Mouse (Mus musculus) liver, embryonic 16.5 days (tissue): ENCODE measurements around the gene Spaca7. TPM values are rescaled to one million over a fixed set of nuclear protein-coding genes. Genes with fewer than 3 reads are reported as not detected.

Experiments
- ATAC-seq: fragments of 200-750 bp; cut with Nextera tagmentation; 2 replicates; pipeline ENCODE4 v1.8.0; 2017; ENCODE audit warnings: low read depth, mild to moderate bottlenecking, moderate number of reproducible peaks, moderate library complexity
- H3K27ac ChIP-seq: fragments of 300-500 bp; sonication (generic); 2 replicates; pipeline ENCODE4 v1.5.1; 2014; ENCODE audit warnings: mild to moderate bottlenecking, low read length
- H3K27me3 ChIP-seq: fragments of 300-500 bp; sonication (generic); 2 replicates; pipeline ENCODE4 v1.6.1; 2014; ENCODE audit warnings: low read depth, low read length, mixed read lengths; ENCODE audit not compliant: control insufficient read depth, insufficient read depth
- H3K36me3 ChIP-seq: fragments of 300-500 bp; sonication (generic); 2 replicates; pipeline ENCODE4 v1.6.1; 2014; ENCODE audit warnings: mild to moderate bottlenecking; ENCODE audit not compliant: control insufficient read depth, insufficient read depth
- H3K4me1 ChIP-seq: fragments of 300-500 bp; sonication (generic); 2 replicates; pipeline ENCODE4 v1.6.1; 2014; ENCODE audit warnings: low read depth, low read length, mixed read lengths; ENCODE audit not compliant: control insufficient read depth
- H3K4me2 ChIP-seq: fragments of 300-500 bp; sonication (generic); 2 replicates; pipeline ENCODE4 v1.6.1; 2014; ENCODE audit warnings: low read depth, low read length, mixed read lengths
- H3K4me3 ChIP-seq: fragments of 300-500 bp; sonication (generic); 2 replicates; pipeline ENCODE4 v1.5.1; 2014; ENCODE audit warnings: low read depth, mild to moderate bottlenecking, low read length
- H3K9ac ChIP-seq: fragments of 300-500 bp; sonication (generic); 2 replicates; pipeline ENCODE4 v1.6.1; 2014; ENCODE audit warnings: low read depth, low read length
- H3K9me3 ChIP-seq: fragments of 300-500 bp; sonication (generic); replicated peaks from 2 replicates; pipeline ENCODE4 v1.6.1; 2016; ENCODE audit warnings: low read length; ENCODE audit not compliant: control insufficient read depth
- WGBS: fragments of 180-500 bp; shearing (Covaris S2); extraction: QIAGEN DNeasy Blood & Tissue Kit; methylation state at CpG from one replicate; pipeline ENCODE4 v1.1.7; 2014; ENCODE audit not compliant: insufficient replicate concordance; 5-methylcytosine and 5-hydroxymethylcytosine counted together
- polyA plus RNA-seq: library from polyadenylated mRNA; unstranded; fragments of >200 nt; fragmentation: Nextera tagmentation; extraction: Ambion mirVana; gene quantifications from 2 replicates; pipeline ENCODE4 v1.2.1, GENCODE M21; 2015

The Spaca7 gene
- polyA plus RNA-seq, 1 experiment from 2014 or later, result not detected

DNA sequence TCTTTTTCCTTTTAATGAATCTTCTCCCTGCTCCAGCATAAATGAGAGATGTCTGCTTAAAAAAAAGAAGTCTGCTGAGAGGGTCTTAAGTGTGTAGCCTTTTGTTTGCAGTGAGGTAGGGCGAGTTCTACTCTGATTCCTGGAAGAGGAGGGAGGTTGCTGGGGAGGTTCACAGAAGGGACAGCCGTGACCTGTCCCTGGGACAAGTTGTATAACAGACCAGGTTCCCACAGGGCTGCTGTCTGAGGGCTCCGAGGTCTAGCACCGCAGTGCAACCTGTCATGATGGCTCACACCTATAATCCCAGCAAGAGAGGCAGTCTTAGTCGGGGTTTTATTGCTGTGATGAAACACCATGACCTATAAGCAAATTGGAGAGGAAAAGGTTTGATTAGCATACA, 24.1 kb upstream of the Spaca7 start:
- H3K27ac ChIP-seq, result no peak overlapping the region
- H3K4me3 ChIP-seq, result no peak overlapping the region
- peaks cover 3% of the 10 kb centered on the region for H3K27me3 ChIP-seq
- WGBS, result 31% methylated on average over 5 of the region's 5 CpGs
- H3K4me1 ChIP-seq, result no peaks in the 10 kb centered on the region
- no peak for ATAC-seq
- no peaks in the 10 kb centered on the region; the same call in 1 of the 2 replicates for H3K9me3 ChIP-seq
- no peak overlapping the region for H3K9ac ChIP-seq
- no peak overlapping the region for H3K4me2 ChIP-seq
- H3K36me3 ChIP-seq, result no peaks in the 10 kb centered on the region

- no peak overlapping the region for H3K4me3 ChIP-seq
- H3K9me3 ChIP-seq, result no peaks in the 10 kb centered on the region; the same call in 1 of the 2 replicates
- no peak overlapping the region for H3K27ac ChIP-seq
- peaks cover 3% of the 10 kb centered on the region; the same call in 1 of the 2 replicates for H3K27me3 ChIP-seq
- H3K9ac ChIP-seq, result no peak overlapping the region
- ATAC-seq, result no peak
- no peaks in the 10 kb centered on the region for H3K4me1 ChIP-seq
- 51% methylated on average over 15 of the region's 15 CpGs for WGBS
- no peak overlapping the region for H3K4me2 ChIP-seq
- H3K36me3 ChIP-seq, result no peaks in the 10 kb centered on the region
Observed at GRCm38 (mm10) chr8:12555515-12556145, 17.2 kb upstream of the Spaca7 start.

DNA sequence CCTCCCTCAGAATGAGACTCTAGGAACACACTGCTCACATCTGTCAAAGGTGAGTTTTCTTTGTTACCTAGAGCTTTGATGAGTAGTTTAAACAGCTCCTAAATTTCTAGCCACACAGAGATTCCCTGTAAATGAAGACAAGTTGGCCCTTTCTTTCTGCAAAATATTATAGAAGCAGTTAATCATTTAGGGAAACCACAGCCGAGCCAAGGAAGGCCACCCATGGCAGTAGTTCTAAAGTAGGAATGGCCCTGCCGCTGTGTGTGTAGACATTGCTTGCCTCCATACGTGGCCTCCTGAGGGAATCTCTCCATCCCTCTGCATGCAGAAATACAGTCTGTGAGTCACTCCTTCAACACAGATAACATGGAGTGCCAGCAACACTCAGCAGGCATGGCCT, 14.0 kb upstream of the Spaca7 start:
- no peak overlapping the region for H3K4me3 ChIP-seq
- no peaks in the 10 kb centered on the region for H3K9me3 ChIP-seq
- no peaks in the 10 kb centered on the region for H3K4me1 ChIP-seq
- no peaks in the 10 kb centered on the region for H3K36me3 ChIP-seq
- WGBS, result 49% methylated on average over 3 of the region's 3 CpGs
- no peak overlapping the region for H3K27ac ChIP-seq
- peaks cover 3% of the 10 kb centered on the region; the same call in 1 of the 2 replicates for H3K27me3 ChIP-seq
- no peak for ATAC-seq
- H3K9ac ChIP-seq, result no peak overlapping the region
- no peak overlapping the region for H3K4me2 ChIP-seq

DNA sequence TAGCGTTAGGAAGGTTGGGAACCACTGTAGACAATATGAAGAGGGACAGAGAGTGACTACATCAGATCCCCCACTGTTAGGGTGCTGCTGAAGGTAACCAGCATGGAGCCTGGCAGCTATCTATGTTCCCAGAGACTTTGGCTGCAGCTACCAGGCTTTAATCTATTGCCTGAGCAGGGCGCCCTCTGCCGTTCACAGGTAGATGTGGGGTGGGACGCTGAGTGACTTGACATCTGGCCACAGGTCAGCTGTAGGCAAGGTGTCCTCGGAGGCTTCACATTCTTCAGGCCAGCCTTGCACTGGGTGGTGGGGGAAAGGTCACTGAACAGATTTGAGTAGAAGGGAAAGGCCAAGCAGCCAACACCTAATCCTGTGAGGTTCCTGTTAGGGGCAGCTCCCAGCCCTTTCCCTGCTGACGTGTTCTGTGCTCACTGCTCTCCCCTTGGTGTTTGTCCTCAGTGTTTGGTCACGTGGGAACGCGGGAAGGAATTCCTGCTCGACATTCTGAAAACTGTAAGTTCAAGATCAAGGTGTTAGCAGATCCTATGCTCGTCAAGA, 11.3 kb upstream of the Spaca7 start:
- Histone ChIP-seq H3K9ac (no peak overlapping the region), H3K27ac (no peak overlapping the region), H3K36me3 (no peaks in the 10 kb centered on the region), H3K4me2 (no peak overlapping the region), H3K4me3 (no peak overlapping the region), H3K27me3 (peaks cover 3% of the 10 kb centered on the region; the same call in 1 of the 2 replicates), H3K9me3 (no peaks in the 10 kb centered on the region), H3K4me1 (no peaks in the 10 kb centered on the region)
- WGBS, result 11% methylated on average over 11 of the region's 11 CpGs
- no peak for ATAC-seq

DNA sequence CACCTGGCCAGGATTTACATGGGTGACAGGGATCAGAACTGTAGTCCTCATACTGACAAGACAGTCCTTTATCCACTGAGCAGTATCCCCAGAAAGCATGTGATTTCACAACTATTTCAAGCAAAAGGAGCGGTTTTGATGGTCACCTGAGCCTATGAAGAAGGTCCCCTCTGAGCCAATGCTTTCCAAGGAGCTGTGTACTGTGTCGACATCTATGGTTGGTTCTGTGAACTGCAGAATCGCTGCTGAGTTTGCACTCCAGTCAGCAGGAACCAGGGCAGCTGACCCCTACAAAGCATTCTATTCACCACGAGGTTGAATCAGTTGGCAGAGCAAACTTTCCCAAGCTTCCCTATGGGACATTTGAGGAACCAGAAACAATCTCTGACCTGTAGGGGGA, 8.5 kb upstream of the Spaca7 start:
- H3K36me3 ChIP-seq, result no peaks in the 10 kb centered on the region
- H3K4me2 ChIP-seq, result no peak overlapping the region
- H3K27ac ChIP-seq, result no peak overlapping the region
- no peaks in the 10 kb centered on the region for H3K4me1 ChIP-seq
- no peak overlapping the region for H3K4me3 ChIP-seq
- 4% methylated on average over 4 of the region's 4 CpGs for WGBS
- no peak for ATAC-seq
- H3K9me3 ChIP-seq, result no peaks in the 10 kb centered on the region
- no peak overlapping the region for H3K9ac ChIP-seq
- peaks cover 3% of the 10 kb centered on the region; the same call in 1 of the 2 replicates for H3K27me3 ChIP-seq

DNA sequence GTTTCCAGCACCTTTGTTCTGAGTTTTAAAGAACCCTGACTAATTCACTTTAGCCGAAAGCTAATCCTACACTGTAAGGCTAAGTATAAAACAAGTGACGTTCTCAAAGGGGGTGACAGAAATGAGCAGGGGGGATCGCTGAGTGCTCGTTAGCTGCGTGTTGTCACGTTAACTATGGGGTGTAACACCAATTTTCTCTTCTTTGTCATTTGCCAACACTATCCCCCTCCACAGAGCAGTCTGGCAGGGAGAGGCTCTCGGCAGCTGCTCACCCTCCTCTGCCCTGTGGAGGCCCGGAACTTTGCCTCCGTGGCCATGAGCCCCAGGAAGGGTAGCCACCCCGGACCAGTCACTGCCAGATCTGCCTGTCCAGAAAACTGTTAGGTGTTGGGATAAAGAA, 7.3 kb upstream of the Spaca7 start:
- WGBS, result 59% methylated on average over 10 of the region's 10 CpGs
- no peak for ATAC-seq

DNA sequence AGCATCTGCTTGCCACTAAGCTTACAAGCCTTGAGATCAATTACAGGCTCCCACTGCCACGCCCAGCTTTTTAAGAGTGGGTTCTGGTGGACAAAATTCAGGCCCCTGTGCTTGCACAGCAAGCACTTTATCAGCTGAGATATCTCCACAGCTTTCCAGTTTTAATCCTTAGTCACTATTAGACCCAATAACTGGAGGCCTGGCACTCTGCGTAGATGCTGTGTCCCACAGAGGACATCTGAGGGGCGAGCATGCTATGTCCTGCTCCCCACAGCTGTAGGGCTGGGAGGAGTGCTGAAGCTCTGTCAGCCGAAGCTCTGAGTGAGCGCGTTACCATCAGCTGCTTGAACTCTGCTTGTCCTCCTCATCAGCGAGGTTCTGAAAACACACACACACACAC, 6.3 kb upstream of the Spaca7 start:
- Histone ChIP-seq H3K9ac (no peak overlapping the region), H3K4me1 (no peaks in the 10 kb centered on the region)
- ATAC-seq, result no peak

More for the DNA sequence above, 7.3 kb upstream of the Spaca7 start:
- H3K27ac ChIP-seq, result no peak overlapping the region
- no peak overlapping the region for H3K4me3 ChIP-seq
- H3K4me2 ChIP-seq, result no peak overlapping the region
- H3K4me1 ChIP-seq, result no peaks in the 10 kb centered on the region
- no peaks in the 10 kb centered on the region for H3K36me3 ChIP-seq
- H3K9ac ChIP-seq, result no peak overlapping the region
- H3K9me3 ChIP-seq, result no peaks in the 10 kb centered on the region
- H3K27me3 ChIP-seq, result no peaks in the 10 kb centered on the region

DNA sequence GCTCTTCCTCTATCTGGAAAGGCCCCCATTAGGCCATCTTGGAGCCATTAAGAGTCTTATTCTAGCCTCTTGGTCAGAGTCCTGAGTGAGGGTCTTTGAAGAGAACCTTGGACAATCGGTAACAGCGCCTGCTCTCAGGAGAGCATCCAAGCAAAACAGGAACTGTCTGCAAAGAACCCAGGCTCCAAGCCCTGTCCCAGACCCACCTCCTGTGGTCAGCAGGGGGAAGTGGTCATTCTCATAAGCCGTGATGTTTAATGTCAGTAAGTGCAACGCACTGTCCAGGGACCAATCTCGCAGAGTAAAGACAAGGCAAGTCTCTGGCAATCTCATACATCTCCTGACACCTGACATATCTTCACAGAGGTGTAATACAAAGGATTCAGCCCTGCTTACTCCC, 3.2 kb downstream of the Spaca7 start:
- H3K4me1 ChIP-seq, result no peaks in the 10 kb centered on the region
- 34% methylated on average over 5 of the region's 5 CpGs for WGBS
- H3K27ac ChIP-seq, result no peak overlapping the region
- H3K9me3 ChIP-seq, result no peaks in the 10 kb centered on the region
- no peak overlapping the region for H3K4me2 ChIP-seq
- ATAC-seq, result no peak
- H3K4me3 ChIP-seq, result no peak overlapping the region
- H3K27me3 ChIP-seq, result 0 out of 2 replicates have a peak, but pooled peaks cover 3% of the 10 kb centered on the region
- H3K36me3 ChIP-seq, result no peaks in the 10 kb centered on the region
- H3K9ac ChIP-seq, result no peak overlapping the region

More for the DNA sequence above, 6.3 kb upstream of the Spaca7 start:
- no peaks in the 10 kb centered on the region for H3K36me3 ChIP-seq
- H3K9me3 ChIP-seq, result no peaks in the 10 kb centered on the region
- no peaks in the 10 kb centered on the region for H3K27me3 ChIP-seq
- no peak overlapping the region for H3K27ac ChIP-seq
- no peak overlapping the region for H3K4me2 ChIP-seq
- 44% methylated on average over 7 of the region's 7 CpGs for WGBS
- H3K4me3 ChIP-seq, result no peak overlapping the region

GRCm38 (mm10) chr8:12576739-12577138, 3.9 kb downstream of the Spaca7 start:
- ATAC-seq, result no peak
- no peak overlapping the region for H3K9ac ChIP-seq

More at GRCm38 (mm10) chr8:12576739-12577138, 3.9 kb downstream of the Spaca7 start:
- Histone ChIP-seq H3K4me2 (no peak overlapping the region), H3K27ac (no peak overlapping the region), H3K27me3 (0 out of 2 replicates have a peak, but pooled peaks cover 3% of the 10 kb centered on the region), H3K9me3 (no peaks in the 10 kb centered on the region), H3K4me1 (no peaks in the 10 kb centered on the region), H3K4me3 (no peak overlapping the region), H3K36me3 (no peaks in the 10 kb centered on the region)
- WGBS, result 69% methylated on average over 6 of the region's 6 CpGs
